Mouse (Mus musculus): ENCODE measurements around the gene Wscd1.

Wscd1 gene

DNA sequence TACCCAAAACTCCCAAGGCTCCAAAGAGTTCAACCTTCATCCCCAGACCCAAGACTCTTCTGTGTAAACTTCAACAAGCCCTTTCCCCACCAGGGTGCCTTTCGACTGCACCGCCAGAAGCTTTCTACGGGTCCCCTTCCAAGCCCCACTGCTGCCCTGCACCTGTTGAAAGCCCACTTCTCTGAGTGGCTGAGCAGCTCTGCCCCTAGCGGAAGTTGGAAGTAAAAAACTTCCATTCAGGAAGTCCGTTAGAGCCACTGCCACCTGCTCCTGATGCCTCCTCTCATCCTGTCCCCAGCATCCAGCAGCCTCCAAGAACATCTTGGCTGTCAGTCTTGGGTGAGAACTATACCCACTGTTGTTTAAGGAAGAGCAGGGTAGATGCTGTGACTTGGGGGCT is at the start of gene Wscd1:
Wscd1 (plus strand) TSS at position 250 of the 400 bp plus-strand sequence.
- DNase-seq (ENCODE audit: low read depth, low spot score) = peak; percentile 19

- no peak for DNase-seq (ENCODE audit: low read depth, low spot score)
Measured at GRCm38 (mm10) chr11:71728066-71728465, 21.7 kb upstream of the Wscd1 start.

GRCm38 (mm10) chr11:71729287-71729686 is 20.4 kb upstream of the Wscd1 start:
- DNase-seq (ENCODE audit: low read depth, low spot score) = no peak

DNA sequence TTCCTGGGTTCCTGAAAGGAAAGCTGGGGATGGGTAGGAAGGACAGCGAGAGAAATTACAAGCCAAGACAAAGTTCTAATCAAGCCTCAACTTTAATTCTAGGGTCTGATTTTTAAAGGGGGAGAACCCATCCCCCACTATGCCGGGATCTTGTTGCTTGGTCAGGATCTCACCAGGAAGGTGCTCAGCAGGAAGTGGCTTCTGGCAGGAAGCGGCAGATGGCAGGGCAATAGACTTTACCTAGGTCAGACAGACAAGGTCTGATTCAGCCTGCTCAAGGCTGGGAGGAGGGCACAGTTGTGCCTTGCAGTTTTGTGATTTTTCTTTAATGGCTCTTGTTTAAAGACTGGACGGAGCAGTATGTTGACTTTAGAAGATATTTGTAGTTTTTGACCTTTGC is 15.9 kb upstream of the Wscd1 start:
- no peak for DNase-seq (ENCODE audit: low read depth, low spot score)

- DNase-seq (ENCODE audit: low read depth, low spot score) = peak; percentile 47
Measured at GRCm38 (mm10) chr11:71737106-71737505, 12.6 kb upstream of the Wscd1 start.

- no peak for DNase-seq (ENCODE audit: low read depth, low spot score)
Measured at GRCm38 (mm10) chr11:71738501-71739045, 11.1 kb upstream of the Wscd1 start.

GRCm38 (mm10) chr11:71745875-71746274 is 3.8 kb upstream of the Wscd1 start:
- DNase-seq (ENCODE audit: low read depth, low spot score) = no peak

- DNase-seq (ENCODE audit: low read depth, low spot score) = no peak
Measured at GRCm38 (mm10) chr11:71747719-71748118, 2.0 kb upstream of the Wscd1 start.

- peak; percentile 25 for DNase-seq (ENCODE audit: low read depth, low spot score)
Measured at GRCm38 (mm10) chr11:71750534-71751173, 934 bp downstream of the Wscd1 start.

GRCm38 (mm10) chr11:71751174-71751611 is 1.5 kb downstream of the Wscd1 start:
- no peak for DNase-seq (ENCODE audit: low read depth, low spot score)

- DNase-seq (ENCODE audit: low read depth, low spot score) = no peak
Measured at GRCm38 (mm10) chr11:71751689-71752088, 2.0 kb downstream of the Wscd1 start.

GRCm38 (mm10) chr11:71752626-71753025 is 2.9 kb downstream of the Wscd1 start:
- no peak for DNase-seq (ENCODE audit: low read depth, low spot score)

GRCm38 (mm10) chr11:71755115-71755514 is 5.4 kb downstream of the Wscd1 start:
- no peak for DNase-seq (ENCODE audit: low read depth, low spot score)

DNA sequence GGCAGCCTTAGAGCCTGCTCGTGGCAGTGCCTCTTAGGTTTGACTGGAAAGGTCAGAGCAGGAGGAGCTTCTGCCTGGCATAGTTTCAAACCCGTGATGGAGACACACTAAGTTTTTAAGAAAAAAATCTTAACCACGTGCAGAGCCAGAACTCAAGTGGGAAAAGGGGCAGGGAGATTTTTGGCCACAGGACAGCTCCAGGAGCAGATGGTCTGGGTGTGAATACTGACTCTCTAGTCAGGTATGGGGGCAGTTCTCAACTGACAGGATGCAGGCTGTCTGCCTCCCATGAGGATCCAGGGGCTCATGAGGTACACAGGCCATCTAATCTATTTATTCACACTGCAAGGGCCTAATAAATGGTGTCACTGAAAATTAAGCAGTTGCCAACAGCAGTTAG is 6.6 kb downstream of the Wscd1 start:
- DNase-seq (ENCODE audit: low read depth, low spot score) = no peak

GRCm38 (mm10) chr11:71758211-71759110 is 8.7 kb downstream of the Wscd1 start:
- no peak for DNase-seq (ENCODE audit: low read depth, low spot score)

GRCm38 (mm10) chr11:71760991-71761390 is 11.3 kb downstream of the Wscd1 start:
- no peak for DNase-seq (ENCODE audit: low read depth, low spot score)

GRCm38 (mm10) chr11:71763154-71763553 is 13.4 kb downstream of the Wscd1 start:
- no peak for DNase-seq (ENCODE audit: low read depth, low spot score)

GRCm38 (mm10) chr11:71763651-71764275 is 14.0 kb downstream of the Wscd1 start:
- no peak for DNase-seq (ENCODE audit: low read depth, low spot score)

GRCm38 (mm10) chr11:71764743-71765142 is 15.0 kb downstream of the Wscd1 start:
- no peak for DNase-seq (ENCODE audit: low read depth, low spot score)

DNA sequence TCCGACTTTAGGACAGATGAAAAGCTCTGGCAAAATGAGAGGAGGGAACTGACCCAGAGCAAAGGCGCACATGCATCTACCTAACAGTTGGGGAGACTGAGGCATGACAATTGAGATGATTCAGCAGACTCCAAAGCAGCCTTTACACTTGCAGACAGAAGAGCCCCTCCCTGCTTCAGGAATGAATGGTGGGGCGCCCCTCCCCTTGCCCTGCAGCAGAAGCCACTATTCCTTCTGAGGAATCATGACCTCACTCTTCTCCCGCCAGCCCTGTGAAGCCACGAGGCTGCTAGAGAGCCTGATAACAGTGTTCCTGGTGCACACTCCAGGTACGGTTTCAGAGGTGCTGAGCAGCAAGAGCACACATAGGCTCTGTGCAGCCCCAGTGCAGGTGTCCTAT is 15.6 kb downstream of the Wscd1 start:
- DNase-seq (ENCODE audit: low read depth, low spot score) = peak; percentile 39

DNA sequence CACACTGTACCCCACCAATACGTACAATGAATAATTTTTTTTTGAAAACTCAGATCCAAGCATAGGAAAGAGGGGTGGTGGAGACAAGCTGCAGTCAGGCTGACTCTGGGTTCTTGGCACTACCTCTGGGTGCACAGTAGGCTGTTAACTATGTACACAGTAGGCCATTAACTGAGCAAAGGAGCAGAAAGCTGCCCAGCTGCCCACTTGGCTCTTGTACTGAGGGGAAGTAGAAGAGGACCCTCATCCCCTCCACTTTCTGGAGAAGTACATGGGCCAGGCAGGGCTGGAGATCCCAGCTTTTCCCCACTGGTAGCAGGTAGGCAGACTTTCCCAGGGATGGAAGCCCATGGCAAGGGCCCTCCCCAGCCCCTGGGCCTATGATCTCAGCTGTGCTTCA is 16.7 kb downstream of the Wscd1 start:
- no peak for DNase-seq (ENCODE audit: low read depth, low spot score)

GRCm38 (mm10) chr11:71767726-71768125 is 18.0 kb downstream of the Wscd1 start:
- DNase-seq (ENCODE audit: low read depth, low spot score) = no peak
